Mouse (Mus musculus) thymus, postnatal 10 days (tissue): ENCODE measurements around the gene Agtpbp1.

Experiments used
- DNase-seq, 2 experiments: peaks; one replicate each; pipeline ENCODE4 v3.0.0; 2021; ENCODE audit warnings: low spot score in 2 of 2

Gene Agtpbp1

GRCm38 (mm10) chr13:59572549-59572948, 12.5 kb downstream of the Agtpbp1 start:
- no peak for DNase-seq

DNA sequence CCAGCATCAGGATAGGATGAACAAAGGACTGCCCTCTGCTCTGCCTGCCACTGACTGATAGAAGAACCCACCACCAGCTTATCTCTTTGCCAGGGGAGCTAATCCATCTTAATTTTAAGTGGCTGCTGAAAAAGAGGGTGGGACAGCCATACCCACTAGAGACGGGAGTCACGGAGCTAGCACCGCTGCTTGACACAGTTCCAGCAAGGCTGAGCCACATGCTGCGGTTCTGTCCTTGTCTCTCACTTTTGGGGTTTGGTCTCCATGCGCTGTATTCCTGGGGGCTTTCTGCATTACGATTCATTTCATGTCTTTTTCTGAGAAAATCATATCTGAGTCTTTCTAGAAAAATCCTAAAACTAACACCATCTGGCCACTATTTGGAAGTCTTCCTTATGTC, 13.9 kb downstream of the Agtpbp1 start:
- DNase-seq, result no peak

DNA sequence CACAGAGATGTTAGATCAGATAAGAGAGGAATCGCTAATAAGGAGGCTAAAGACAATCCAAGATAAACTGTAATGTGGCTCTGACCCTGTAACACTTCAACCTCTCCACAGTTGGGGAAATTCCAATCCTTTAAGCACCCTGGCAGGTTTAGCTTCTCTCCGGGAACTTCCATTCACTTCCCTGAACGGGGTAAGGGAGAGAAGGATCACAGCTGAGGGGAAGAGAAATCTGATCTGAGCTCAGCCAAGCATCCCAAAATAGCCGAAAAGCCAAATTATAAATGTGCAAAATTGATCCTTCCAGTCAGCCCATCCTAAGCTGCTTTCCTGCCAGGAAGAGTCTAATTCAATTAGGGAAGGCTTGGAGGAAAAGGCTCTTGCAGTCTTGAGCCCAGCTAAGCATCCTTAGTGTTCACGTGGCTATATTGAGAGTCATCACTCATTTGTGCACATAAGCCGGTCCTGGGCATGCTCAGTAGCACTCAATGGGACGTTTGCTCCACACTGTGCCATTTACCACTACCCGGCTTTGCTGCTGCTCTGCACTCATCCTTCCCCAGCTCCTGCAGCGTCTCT, 19.0 kb downstream of the Agtpbp1 start:
- DNase-seq, result no peak

GRCm38 (mm10) chr13:59564923-59565322, 20.1 kb downstream of the Agtpbp1 start:
- no peak for DNase-seq

GRCm38 (mm10) chr13:59564505-59564904, 20.5 kb downstream of the Agtpbp1 start:
- no peak for DNase-seq

GRCm38 (mm10) chr13:59562471-59562870, 22.6 kb downstream of the Agtpbp1 start:
- DNase-seq, result no peak

DNA sequence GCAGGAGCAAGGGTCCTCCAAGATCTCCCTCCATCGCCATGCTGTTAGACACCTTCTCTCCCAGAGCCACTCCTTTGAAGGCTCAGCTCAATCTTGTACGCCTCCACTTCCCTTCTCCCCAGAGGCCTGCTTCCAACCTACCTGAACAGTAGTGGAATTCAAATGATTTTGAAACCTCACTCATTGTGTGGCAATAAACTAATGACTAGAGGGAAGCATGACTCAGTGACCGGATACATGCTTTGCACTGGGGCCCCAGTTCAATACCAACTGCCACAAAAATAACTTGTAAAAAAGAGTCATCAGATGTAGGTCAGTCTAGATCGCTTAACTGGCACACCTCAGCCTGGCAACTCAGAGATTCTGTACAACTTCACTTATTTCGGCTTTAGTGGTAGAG, 26.3 kb downstream of the Agtpbp1 start:
- no peak for DNase-seq

- peak; percentile 77 to 91 for DNase-seq
Observed at GRCm38 (mm10) chr13:59557185-59557985, 27.6 kb downstream of the Agtpbp1 start.

GRCm38 (mm10) chr13:59556670-59557069, 28.4 kb downstream of the Agtpbp1 start:
- DNase-seq, result peak; percentile 49 to 54

- DNase-seq, result no peak
Observed at GRCm38 (mm10) chr13:59555613-59556192, 29.3 kb downstream of the Agtpbp1 start.

GRCm38 (mm10) chr13:59554772-59555505, 30.1 kb downstream of the Agtpbp1 start:
- no peak for DNase-seq

DNA sequence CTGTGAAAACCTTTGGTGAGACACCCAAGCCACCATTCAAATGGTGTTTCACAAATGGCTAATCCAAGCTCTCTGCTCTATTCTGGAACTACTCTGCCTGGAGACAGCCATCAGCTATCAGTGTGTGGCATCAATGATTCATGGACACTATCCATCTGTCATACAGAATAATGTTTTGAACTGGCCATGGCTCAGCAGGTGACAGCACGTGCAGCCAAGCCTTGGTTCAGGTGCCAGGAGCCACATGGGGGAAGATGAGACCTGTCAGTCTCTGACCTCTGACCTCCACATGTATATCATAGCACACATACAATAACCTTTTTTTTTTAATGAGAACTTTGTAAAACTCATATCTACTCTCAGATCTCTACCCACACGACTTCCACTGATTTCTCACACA, 32.3 kb downstream of the Agtpbp1 start:
- no peak for DNase-seq

- DNase-seq, result no peak
Observed at GRCm38 (mm10) chr13:59552286-59552685, 32.7 kb downstream of the Agtpbp1 start.

DNA sequence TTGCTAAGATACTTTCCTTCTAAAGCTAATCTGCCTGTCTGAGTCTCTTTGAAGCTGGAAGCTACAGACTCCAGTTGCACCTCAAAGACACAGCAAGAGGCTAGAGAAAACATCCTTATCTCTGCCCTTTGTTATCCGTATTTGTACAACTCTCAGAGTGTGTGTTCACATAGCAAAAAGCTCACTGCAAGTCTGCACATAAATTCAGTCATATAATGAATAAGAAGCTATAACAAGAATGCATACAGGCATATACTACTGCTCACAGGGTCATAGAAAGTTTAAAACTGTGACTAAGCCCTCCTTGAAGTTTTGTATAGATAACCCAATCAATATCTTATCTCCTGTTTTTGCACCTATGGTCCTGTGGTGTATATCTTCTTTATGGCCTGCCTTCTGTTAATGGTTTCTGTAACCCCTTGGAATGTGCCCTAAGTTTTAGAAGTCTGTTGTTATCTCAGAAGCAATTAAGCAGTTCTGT, 35.7 kb downstream of the Agtpbp1 start:
- no peak for DNase-seq

DNA sequence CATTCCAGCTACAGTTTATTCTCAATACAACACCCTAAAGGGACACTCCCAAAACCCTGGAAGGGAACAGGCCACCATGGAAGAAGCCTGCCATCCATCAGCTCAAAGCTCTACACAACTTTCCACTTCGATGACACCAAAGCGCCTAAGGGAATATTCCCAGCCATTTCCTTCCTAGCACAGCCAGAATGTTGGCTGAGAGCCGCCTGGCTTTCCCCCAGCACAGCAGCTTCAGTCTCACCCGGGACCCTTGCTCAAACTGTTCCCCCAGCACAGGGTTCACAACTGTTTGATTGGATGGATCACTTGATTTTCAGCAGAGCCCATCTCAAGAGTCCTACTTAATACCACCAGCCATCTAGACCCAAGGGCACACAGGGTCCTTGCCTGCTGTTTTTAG, 37.3 kb downstream of the Agtpbp1 start:
- no peak for DNase-seq

GRCm38 (mm10) chr13:59547091-59547490, 37.9 kb downstream of the Agtpbp1 start:
- no peak for DNase-seq

DNA sequence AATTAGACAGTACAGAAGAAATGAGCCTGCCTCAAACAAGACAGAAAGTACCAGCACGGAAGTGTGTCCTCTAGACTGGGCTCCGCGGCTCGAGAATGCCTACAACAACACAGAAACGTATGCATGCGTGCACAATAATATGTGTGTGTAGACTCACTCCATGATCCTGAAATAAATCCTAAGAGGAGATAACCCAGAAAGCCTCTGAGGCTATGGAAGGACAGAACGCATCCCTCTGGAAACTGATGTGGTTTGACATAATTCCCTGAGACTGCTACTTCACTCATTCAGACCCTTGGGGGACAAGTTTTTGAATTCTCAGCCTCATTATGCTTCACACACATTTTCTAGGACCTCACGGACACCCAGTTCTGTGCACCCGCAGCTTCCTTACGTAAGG, 42.6 kb downstream of the Agtpbp1 start:
- no peak for DNase-seq

GRCm38 (mm10) chr13:59540030-59540429, 45.0 kb downstream of the Agtpbp1 start:
- DNase-seq, result no peak

GRCm38 (mm10) chr13:59538661-59539060, 46.4 kb downstream of the Agtpbp1 start:
- no peak for DNase-seq

GRCm38 (mm10) chr13:59536631-59537030, 48.4 kb downstream of the Agtpbp1 start:
- DNase-seq, result no peak

DNA sequence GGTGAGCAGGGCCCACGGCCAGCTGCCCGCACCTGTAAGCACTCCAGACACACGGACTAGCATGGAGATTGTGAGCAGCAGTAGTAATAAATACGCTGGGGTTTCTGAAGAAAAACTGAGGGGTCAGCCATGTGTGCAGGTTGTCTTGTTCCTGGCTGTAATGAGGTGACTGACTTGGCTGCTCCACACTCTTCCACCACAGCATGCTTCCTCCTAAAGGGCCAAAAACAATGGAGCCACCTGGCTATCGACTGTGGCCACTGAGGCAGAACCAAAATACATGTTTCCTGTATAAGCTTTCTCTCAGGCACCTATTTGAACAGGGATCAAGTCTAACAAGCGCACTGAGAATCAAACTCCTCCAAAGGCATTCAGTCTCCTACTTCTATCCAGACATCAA, 49.3 kb downstream of the Agtpbp1 start:
- DNase-seq, result no peak

DNA sequence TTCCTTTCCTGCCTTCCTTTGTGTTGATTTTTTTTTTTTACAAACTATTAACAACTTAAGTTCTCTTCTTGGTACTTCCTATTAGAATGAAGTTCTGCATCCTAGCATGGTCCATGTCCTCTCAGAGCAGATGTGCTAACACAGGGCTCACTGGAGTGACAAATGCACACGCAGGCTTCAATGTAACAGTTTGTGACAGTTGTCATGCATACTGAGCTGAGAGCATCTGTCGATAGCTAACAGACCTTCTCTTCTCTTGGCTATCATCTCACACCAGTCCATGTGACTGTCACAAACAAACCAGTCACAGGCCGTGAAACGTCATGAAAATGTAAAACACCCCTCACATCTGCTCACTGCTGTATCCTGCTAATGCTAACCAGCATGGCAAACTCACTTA, 50.7 kb downstream of the Agtpbp1 start:
- no peak for DNase-seq
